9 mouse cellular contexts compared by ENCODE assay signal in the genomic region with DNA sequence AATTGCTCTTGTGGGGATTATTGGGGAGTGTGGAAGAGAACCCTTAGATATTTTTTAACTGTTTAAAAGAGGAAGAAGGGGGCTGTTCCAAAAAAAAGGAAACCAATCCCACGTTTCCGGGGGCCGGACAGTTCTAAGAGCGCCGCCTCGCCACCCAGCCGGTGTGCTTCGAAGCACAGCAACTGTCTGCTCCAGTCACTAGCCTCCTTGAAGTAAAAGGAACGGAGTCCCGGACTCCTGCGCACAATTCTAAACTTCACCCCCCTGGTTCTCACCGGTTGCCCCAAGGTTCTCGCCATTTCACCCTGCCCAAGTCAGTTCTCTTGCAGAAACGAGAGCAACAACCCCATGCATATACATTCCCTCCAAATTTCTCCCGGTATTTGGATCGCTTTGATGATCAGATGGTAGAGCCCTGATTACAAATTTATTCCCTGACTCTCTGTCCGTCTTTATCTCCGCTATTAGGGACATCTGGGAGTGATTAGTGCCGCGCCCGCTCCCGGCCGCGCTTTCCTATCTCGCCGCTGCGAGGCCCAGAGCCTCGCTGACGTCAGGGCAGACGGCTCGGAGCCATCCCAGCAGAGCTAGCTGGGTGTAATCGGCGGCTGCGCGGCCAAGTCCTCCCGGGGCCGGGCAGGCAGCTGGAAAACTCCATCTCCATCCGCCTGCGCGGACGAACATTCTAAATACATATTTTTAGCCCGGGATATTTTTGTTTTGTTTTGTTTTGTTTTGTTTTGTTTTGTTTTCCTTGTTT. TPM values are rescaled to one million over a fixed set of nuclear protein-coding genes. Genes with fewer than 3 reads are reported as not detected.
A peak's percentile ranks its signal among the peaks of the same experiment; 100 is the strongest.
DNase-seq lines count a peak whose midpoint lies in the region; ATAC-seq and TF ChIP-seq lines count a peak whose summit lies in the region.
"Had no signal": no experiment of that assay in that cellular context is flagged by ENCODE, and none has a peak within 500 bp of the region (broad histone marks: within the 10 kb centered on the region; RNA-seq: fewer than 3 reads in every experiment).

No protein-coding gene starts in this region.

- peak overlapping the region; percentile 8; the same call in 1 of the 2 replicates for H3K4me3 ChIP-seq in spleen, adult 2 months (ENCODE audit: extremely low read depth, insufficient read depth, insufficient read length)
- H3K4me3 ChIP-seq in hindbrain, embryonic 14.5 days (replicated peaks; ENCODE audit: low read length) = no peak overlapping the region
- peak overlapping the region; percentile 24 for H3K4me3 ChIP-seq in lung, postnatal 0 days (ENCODE audit: low read depth, low read length)
- peak overlapping the region; percentile 66 for H3K4me3 ChIP-seq in stomach, embryonic 14.5 days (ENCODE audit: low read depth, low read length)

- H3K36me3 ChIP-seq in spleen, adult 2 months (ENCODE audit: control insufficient read depth, insufficient read depth, low read length) = no peaks in the 10 kb centered on the region
- no peaks in the 10 kb centered on the region for H3K36me3 ChIP-seq in hindbrain, embryonic 14.5 days (replicated peaks; ENCODE audit: control insufficient read depth, insufficient read depth)
- no peaks in the 10 kb centered on the region for H3K36me3 ChIP-seq in lung, postnatal 0 days (ENCODE audit: insufficient read depth, low read length)
- H3K36me3 ChIP-seq in stomach, embryonic 14.5 days (ENCODE audit: control insufficient read depth, insufficient read depth, low read length) = no peaks in the 10 kb centered on the region; the same call in 1 of the 2 replicates

- no peak for TF ChIP-seq EP300 in lung, postnatal 0 days (IDR thresholded peaks at IDR 0.05)

- peak; percentile 64 for ATAC-seq in hindbrain, embryonic 14.5 days (ENCODE audit: low FRiP score)
- ATAC-seq in lung, postnatal 0 days = peak; percentile 88
- peak; percentile 80; the same call in 1 of the 2 replicates for ATAC-seq in stomach, embryonic 14.5 days (ENCODE audit: insufficient number of reproducible peaks, insufficient read depth, low FRiP score, low read depth)

- intact Hi-C loops in left cerebral cortex, postnatal 36 days (cut with DNase I) = loop anchor here (5.0 kb wide), 1 partner anchor 706 kb away; no protein-coding TSS in a partner anchor

- TF ChIP-seq CTCF in spleen, adult 2 months (IDR thresholded peaks at IDR 0.05; ENCODE audit: extremely low read depth, insufficient read depth, insufficient read length, insufficient replicate concordance) = no peak
- no peak for TF ChIP-seq CTCF in lung, postnatal 0 days (IDR thresholded peaks at IDR 0.05)

- peaks cover 20% of the 10 kb centered on the region for H3K27me3 ChIP-seq in spleen, adult 2 months (ENCODE audit: control insufficient read depth, insufficient read depth, low read length)
- peaks cover 96% of the 10 kb centered on the region for H3K27me3 ChIP-seq in hindbrain, embryonic 14.5 days (ENCODE audit: control insufficient read depth, insufficient read depth, low read length)
- H3K27me3 ChIP-seq in lung, postnatal 0 days (replicated peaks; ENCODE audit: insufficient read depth, low read length) = peaks cover 86% of the 10 kb centered on the region
- peaks cover 18% of the 10 kb centered on the region for H3K27me3 ChIP-seq in stomach, embryonic 14.5 days (ENCODE audit: control insufficient read depth, insufficient read depth, low read length)

- WGBS in spleen, adult 2 months = 4% methylated on average over 42 of the region's 42 CpGs
- WGBS in hindbrain, embryonic 14.5 days = under 1% methylated on average over 42 of the region's 42 CpGs
- WGBS in lung, postnatal 0 days = under 1% methylated on average over 42 of the region's 42 CpGs
- WGBS in stomach, embryonic 14.5 days = 3% methylated on average over 42 of the region's 42 CpGs

- no peak for DNase-seq in spleen, adult 2 months (ENCODE audit: low read depth in 1 of 2, low spot score in 2 of 2)
- DNase-seq in spleen, postnatal 36 days (ENCODE audit: low spot score in 2 of 2) = no peak
- peak; percentile 40 to 56 for DNase-seq in gastrocnemius, adult 8-10 months (ENCODE audit: low spot score in 2 of 2)
- no peak for DNase-seq in hindbrain, embryonic 14.5 days (ENCODE audit: low spot score)
- DNase-seq in lung, postnatal 0 days (ENCODE audit: low spot score) = peak; percentile 70
- DNase-seq in left cerebral cortex, postnatal 36 days (ENCODE audit: low spot score in 2 of 2) = no peak
- DNase-seq in frontal cortex, postnatal 10 days (ENCODE audit: low spot score in 2 of 2) = no peak

- TF ChIP-seq POLR2A in spleen, adult 2 months (IDR thresholded peaks at IDR 0.05; ENCODE audit: low read depth, low read length) = no peak

- no peak overlapping the region for H3K27ac ChIP-seq in spleen, adult 2 months (ENCODE audit: insufficient read depth, low read length)
- H3K27ac ChIP-seq in hindbrain, embryonic 14.5 days = no peak overlapping the region
- no peak overlapping the region for H3K27ac ChIP-seq in lung, postnatal 0 days (ENCODE audit: low read length)
- H3K27ac ChIP-seq in stomach, embryonic 14.5 days (ENCODE audit: low read length) = peak overlapping the region; percentile 85

- no peak overlapping the region for H3K9ac ChIP-seq in hindbrain, embryonic 14.5 days
- no peak overlapping the region for H3K9ac ChIP-seq in lung, postnatal 0 days (replicated peaks; ENCODE audit: low read depth)
- peak overlapping the region; percentile 33 for H3K9ac ChIP-seq in stomach, embryonic 14.5 days (replicated peaks; ENCODE audit: low read depth, low read length)

- H3K9me3 ChIP-seq in hindbrain, embryonic 14.5 days (ENCODE audit: control insufficient read depth, low read length) = no peaks in the 10 kb centered on the region
- H3K9me3 ChIP-seq in lung, postnatal 0 days (ENCODE audit: low read length) = no peaks in the 10 kb centered on the region
- H3K9me3 ChIP-seq in stomach, embryonic 14.5 days (ENCODE audit: control insufficient read depth, low read depth, low read length) = no peaks in the 10 kb centered on the region

- no peaks in the 10 kb centered on the region for H3K4me1 ChIP-seq in spleen, adult 2 months (ENCODE audit: control insufficient read depth, insufficient read depth, insufficient read length)
- H3K4me1 ChIP-seq in hindbrain, embryonic 14.5 days (replicated peaks; ENCODE audit: control insufficient read depth, insufficient read depth, low read length) = no peaks in the 10 kb centered on the region
- H3K4me1 ChIP-seq in lung, postnatal 0 days (ENCODE audit: insufficient read depth, low read depth, low read length) = no peaks in the 10 kb centered on the region; the same call in 1 of the 2 replicates
- H3K4me1 ChIP-seq in stomach, embryonic 14.5 days (ENCODE audit: control insufficient read depth, insufficient read depth, low read length) = peaks cover 9% of the 10 kb centered on the region; the same call in 1 of the 2 replicates

- H3K4me2 ChIP-seq in hindbrain, embryonic 14.5 days (replicated peaks) = peak overlapping the region; percentile 2; the same call in 1 of the 2 replicates
- H3K4me2 ChIP-seq in lung, postnatal 0 days (replicated peaks; ENCODE audit: low read depth, low read length) = peak overlapping the region; percentile 39
- peak overlapping the region; percentile 55 for H3K4me2 ChIP-seq in stomach, embryonic 14.5 days (replicated peaks; ENCODE audit: low read depth, low read length)

RNA-seq across cellular contexts. Expression of a gene that starts 7.6 kb away (rescaled TPM):
- 0.79 and 2.0 TPM in 2 replicates for polyA plus RNA-seq in spleen, adult 2 months (2012; rRNA removed)
- total RNA-seq in gastrocnemius, adult 8-10 months (2022) = under 1 TPM in 2 of 4 experiments, not detected in 2; 0.11 to 0.15 TPM
- polyA plus RNA-seq in hindbrain, embryonic 14.5 days (2014; fragmentation: Nextera tagmentation; extraction: Ambion mirVana) = not detected in 2 replicates
- 0.12 and 0.14 TPM in 2 replicates for polyA plus RNA-seq in lung, postnatal 0 days (2015; fragmentation: Nextera tagmentation; extraction: Ambion mirVana)
- 17.7 and 18.3 TPM in 2 replicates for polyA plus RNA-seq in stomach, embryonic 14.5 days (2014; fragmentation: Nextera tagmentation; extraction: Ambion mirVana)
- not detected for total RNA-seq in left cerebral cortex, postnatal 36 days (2021)
- total RNA-seq: neutrophil, adult 5-6 weeks had no signal

Comparison
In these comparisons a context has a peak if more than half of its experiments do, and no peak if none do; other contexts are left out.
1. DNase-seq: peak in gastrocnemius, adult 8-10 months (2 of 2) and lung, postnatal 0 days (single experiment); none in spleen, adult 2 months (0 of 2), spleen, postnatal 36 days (0 of 2), hindbrain, embryonic 14.5 days (single experiment), left cerebral cortex, postnatal 36 days (0 of 2) and frontal cortex, postnatal 10 days (0 of 2).
2. H3K4me2 ChIP-seq: peak in every context shown above with its lines; median percentile 55 in stomach, embryonic 14.5 days; 39 in lung, postnatal 0 days; 2 in hindbrain, embryonic 14.5 days.
3. Peak in every context shown above with its lines, with median percentiles within 50 percentile points of each other: ATAC-seq.